Mouse (Mus musculus) lung, adult 2 months (tissue): ENCODE data around the gene Tifa. TPM values are rescaled to one million over a fixed set of nuclear protein-coding genes. Genes with fewer than 3 reads are reported as not detected.
A peak's percentile ranks its signal among the peaks of the same experiment; 100 is the strongest.

Source experiments
- DNase-seq: peaks from one replicate; pipeline ENCODE4 v3.0.0; 2022
- H3K4me1 ChIP-seq: fragments of 200-500 bp; 2 replicates; pipeline ENCODE4 v1.6.1; 2011; ENCODE audit warnings: low read length; ENCODE audit not compliant: control insufficient read depth, insufficient read depth
- H3K4me3 ChIP-seq: fragments of 200-500 bp; replicated peaks from 2 replicates; pipeline ENCODE3; 2011; ENCODE audit warnings: low read depth, mild to moderate bottlenecking, control low read depth, low read length; ENCODE audit errors: extremely low read depth
- CTCF ChIP-seq: fragments of 200-500 bp; IDR thresholded peaks from 2 replicates; pipeline ENCODE4 v1.5.1; 2011; ENCODE audit warnings: mild to moderate bottlenecking, low read length, control low read depth; ENCODE audit not compliant: insufficient read depth
- POLR2A ChIP-seq: fragments of 200-500 bp; IDR thresholded peaks from 2 replicates; pipeline ENCODE4 v1.6.1; 2011; ENCODE audit warnings: low read depth, mild to moderate bottlenecking, control low read depth, low read length, borderline replicate concordance; ENCODE audit errors: extremely low read depth
- WGBS: fragments of 180-500 bp; shearing (Covaris S2); methylation state at CpG from one replicate; pipeline ENCODE4 v1.1.7; 2018; 5-methylcytosine and 5-hydroxymethylcytosine counted together
- polyA plus RNA-seq: library from polyadenylated mRNA; depleted of rRNA; stranded (reverse); fragments of >200 nt; gene quantifications from 2 replicates; pipeline ENCODE4 v1.2.3, GENCODE M21; 2012

Tifa gene
- polyA plus RNA-seq, 1 experiment: 3.2 TPM

DNA sequence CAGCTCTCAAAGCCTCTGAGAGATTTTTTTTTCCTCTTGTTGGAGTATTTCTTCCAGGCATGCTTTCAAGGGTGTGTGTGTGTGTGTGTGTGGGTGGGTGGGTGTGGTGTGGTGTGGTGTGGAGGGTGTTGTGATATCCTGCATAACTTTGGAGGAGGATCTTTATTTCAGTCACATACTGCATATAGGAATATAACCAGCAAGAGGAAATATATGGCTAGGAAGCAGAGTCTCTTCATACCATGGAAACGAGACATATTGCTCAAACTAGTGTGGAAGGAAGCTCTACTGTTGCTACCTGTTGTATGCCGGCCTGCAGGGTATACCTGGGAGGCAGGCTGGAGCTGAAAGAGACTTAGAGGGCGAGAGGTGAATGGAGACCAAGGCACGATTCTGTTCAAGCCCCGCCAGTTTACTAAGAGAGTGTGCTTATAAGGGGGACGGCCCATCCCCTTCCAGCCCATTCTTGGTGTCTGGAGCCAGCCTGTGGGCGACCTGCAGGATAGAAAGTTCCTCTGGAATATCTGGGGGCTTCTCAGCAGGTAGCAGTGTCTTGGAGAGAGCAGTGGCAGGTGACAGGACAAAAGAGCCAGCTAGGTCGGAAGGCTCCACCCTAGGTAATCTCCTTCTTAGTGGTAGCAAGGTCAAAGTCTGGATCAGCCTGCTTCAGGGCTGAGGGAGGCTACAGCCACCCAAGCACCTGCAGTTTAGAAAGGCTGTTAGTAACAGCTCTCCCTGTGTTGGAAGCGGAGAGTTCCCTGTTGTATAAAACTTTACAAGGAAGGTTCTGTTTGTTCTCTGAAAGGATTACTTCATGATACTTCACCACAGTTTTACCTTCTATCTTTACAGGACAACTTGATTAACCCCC, 61.4 kb downstream of the Tifa start:
- 64% methylated on average over 9 of the region's 9 CpGs for WGBS
- DNase-seq: no peak
- Histone ChIP-seq H3K4me1 (no peaks in the 10 kb centered on the region), H3K4me3 (no peak overlapping the region)
- no peak for TF ChIP-seq CTCF
- no peak for TF ChIP-seq POLR2A

DNA sequence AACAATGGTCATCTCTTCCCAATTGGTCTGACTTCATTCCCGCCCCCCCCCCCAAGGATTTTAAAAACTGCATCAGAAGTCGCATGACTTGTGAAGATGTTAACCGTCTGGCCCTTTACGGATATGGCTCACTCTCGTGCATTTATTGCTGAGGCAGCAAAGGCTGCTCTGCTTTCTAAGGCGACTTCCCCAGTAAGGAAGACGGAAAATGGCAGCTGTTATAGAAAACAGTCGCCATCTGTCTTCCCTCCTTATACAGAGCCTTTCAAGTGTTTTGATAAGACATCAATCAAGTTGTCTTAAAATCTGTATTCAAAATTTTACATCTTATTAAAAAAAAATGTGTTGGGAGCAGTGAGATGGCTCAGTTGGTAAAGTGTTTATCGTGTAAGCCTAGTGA, 63.1 kb downstream of the Tifa start:
- H3K4me3 ChIP-seq: no peak overlapping the region
- H3K4me1 ChIP-seq: no peaks in the 10 kb centered on the region
- 78% methylated on average over 9 of the region's 9 CpGs for WGBS
- TF ChIP-seq POLR2A: no peak
- TF ChIP-seq CTCF: no peak
- DNase-seq: no peak

DNA sequence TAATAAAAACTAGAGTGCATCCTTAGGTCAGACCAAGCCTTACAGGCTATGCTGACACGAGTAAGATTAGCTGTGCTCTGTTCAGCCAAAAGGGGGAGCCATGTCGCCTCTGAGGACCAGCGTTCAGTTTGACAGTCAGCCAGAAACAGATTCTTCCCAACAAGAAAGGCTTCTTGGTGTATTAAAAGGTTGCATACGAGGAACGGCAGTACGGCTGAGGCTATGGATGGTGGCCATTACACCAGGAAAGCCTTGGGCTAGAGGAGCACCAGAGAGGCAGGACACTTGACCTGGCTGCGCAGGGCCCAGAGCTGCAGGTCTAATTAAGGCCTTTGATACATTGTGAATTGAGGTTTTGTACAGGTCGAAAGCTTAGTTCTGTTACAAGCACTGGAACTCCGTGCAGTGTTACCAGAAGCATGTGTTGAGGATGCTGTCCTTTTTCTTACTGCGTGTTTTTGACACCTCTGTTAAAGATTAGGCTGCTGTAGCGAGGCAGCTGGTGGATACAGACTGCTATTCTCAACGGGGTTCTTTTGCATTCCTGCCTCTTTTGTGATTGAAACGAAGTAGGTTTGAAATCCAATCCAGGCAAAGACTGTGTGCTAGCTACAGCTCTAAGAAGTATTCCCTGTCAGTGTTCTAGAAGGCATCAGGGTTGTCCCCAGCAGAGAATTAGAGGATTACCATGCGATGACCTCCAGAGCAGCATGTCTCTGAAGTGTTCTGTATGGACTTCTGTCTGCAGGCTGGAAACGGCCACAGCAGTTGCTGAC, 64.0 kb downstream of the Tifa start:
- Histone ChIP-seq H3K4me1 (no peaks in the 10 kb centered on the region), H3K4me3 (no peak overlapping the region)
- 31% methylated on average over 15 of the region's 15 CpGs for WGBS
- TF ChIP-seq POLR2A (no peak), CTCF (peak; percentile 95)
- DNase-seq: peak; percentile 67

DNA sequence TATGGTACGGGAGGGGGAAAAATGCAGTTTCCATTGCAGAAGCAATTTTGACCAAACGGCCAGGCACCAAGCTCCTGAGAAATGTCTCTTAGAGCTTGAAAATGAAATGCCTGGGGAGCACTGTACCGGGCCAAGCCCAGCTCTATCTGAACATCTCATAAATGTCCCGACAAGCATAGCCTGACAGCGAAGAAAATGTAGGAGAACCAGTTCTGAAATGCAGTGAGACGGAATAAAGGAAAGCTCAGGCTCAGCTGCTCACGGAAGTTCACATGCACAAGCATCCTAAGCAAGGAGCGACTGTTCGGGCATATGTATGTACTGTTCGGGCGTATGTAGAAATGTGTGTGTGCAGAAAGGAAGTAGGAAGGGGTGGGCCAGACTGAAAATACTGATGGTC, 71.7 kb downstream of the Tifa start:
- 81% methylated on average over 11 of the region's 11 CpGs for WGBS
- Histone ChIP-seq H3K4me1 (no peaks in the 10 kb centered on the region; the same call in 1 of the 2 replicates), H3K4me3 (no peak overlapping the region)
- no peak for DNase-seq
- TF ChIP-seq CTCF (no peak), POLR2A (no peak)

DNA sequence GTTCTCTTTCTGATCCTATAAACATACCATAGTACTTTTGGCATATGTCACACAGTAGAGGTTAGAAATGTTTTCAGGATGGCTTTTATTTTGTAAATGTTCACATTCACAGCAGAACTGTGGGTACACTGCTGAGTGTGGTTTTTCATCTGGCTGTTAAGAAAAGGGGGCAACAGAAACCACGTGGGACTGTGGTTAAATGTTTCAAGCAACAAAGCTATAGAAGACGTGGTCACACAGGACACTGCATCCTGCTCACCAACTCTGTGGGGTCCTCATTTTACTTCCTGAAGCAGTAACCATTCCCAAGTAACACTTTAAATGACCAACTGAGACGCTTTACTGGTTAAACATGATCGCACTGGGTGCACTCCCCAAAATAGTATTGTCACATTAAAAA, 72.9 kb downstream of the Tifa start:
- Histone ChIP-seq H3K4me3 (no peak overlapping the region), H3K4me1 (no peaks in the 10 kb centered on the region; the same call in 1 of the 2 replicates)
- WGBS: 71% methylated on average over 4 of the region's 4 CpGs
- DNase-seq: no peak
- TF ChIP-seq CTCF (no peak), POLR2A (no peak)

DNA sequence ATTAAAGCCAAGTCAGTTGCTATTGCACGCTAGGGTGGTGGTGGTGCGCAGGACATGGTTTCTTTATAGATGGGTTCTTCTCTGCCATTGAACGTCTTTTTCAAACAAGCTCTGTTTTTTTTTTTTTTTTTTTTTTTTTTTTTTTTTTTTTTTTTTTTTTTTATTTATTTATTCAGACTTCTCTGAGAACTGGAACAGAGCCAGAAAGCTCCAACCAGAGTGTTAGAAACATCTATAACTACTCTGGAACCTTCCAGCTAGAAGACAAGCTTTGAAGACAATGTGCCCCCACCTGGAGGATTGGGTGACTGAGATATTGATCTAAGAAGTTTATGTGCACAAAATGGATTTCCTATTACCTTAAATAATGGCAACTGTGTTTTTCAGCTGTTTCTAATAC, 74.0 kb downstream of the Tifa start:
- H3K4me3 ChIP-seq: no peak overlapping the region
- no peak for DNase-seq
- H3K4me1 ChIP-seq: no peaks in the 10 kb centered on the region; the same call in 1 of the 2 replicates

DNA sequence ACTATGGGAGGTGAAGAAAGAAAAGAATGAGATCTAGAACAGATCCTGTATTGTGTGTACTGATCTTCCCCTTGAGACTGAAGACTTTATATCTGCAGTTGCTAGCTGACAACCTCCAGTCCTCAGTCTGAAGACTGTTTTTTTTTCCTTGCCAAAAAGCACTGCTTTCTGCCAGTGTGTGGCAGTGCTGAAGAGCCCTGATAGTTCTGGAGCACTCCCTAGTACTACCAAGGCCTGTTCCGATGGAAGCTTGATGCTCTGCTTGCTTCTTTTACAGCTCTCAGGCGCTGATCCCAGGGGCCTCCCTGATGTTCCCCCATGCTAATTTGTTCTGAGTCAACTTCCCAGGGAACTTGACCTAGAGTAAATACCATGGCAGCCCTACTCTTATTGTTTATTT, 74.6 kb downstream of the Tifa start:
- Histone ChIP-seq H3K4me3 (no peak overlapping the region), H3K4me1 (no peaks in the 10 kb centered on the region; the same call in 1 of the 2 replicates)
- no peak for TF ChIP-seq POLR2A
- no peak for TF ChIP-seq CTCF
- 40% methylated on average over 2 of the region's 2 CpGs for whole genome bisulfite sequencing
- no peak for DNase-seq

More for the DNA sequence above, 74.0 kb downstream of the Tifa start:
- WGBS: 49% methylated on average over 3 of the region's 3 CpGs
- TF ChIP-seq POLR2A: no peak
- TF ChIP-seq CTCF: no peak

DNA sequence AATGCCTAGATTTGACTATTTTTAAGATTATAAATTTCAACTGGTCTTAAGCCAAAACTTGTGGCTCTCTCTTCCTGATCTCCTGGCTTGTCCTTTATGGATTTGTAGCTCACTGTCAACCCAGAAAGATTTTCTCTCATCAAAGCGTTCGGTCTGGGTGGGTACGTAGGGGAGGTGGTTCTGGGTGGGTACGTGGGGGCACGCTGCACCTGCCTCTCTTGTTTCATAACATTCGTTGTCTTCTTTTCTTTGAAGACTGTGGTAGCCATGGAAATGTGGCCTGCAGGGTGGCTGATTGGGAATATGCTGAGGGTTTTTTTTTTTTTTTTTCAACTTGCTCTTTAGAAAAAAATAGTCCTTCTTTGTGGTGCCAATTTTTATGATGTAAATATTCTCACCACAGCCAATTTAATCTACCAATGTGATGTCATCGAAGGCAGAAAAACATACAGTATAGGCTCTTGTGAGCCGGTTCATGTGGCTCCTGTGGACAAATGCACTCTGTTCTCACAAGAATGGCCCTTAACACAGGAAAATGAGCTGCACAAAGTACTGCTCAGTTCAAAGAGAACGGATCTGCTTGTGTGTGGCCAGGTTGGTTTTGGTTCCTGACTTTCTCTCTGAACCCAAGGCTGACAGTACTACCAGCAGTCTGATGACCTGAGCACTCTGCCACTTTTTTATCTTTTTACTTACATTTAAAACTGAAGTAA, 78.6 kb downstream of the Tifa start:
- TF ChIP-seq CTCF: no peak
- TF ChIP-seq POLR2A: no peak
- WGBS: 77% methylated on average over 9 of the region's 9 CpGs

DNA sequence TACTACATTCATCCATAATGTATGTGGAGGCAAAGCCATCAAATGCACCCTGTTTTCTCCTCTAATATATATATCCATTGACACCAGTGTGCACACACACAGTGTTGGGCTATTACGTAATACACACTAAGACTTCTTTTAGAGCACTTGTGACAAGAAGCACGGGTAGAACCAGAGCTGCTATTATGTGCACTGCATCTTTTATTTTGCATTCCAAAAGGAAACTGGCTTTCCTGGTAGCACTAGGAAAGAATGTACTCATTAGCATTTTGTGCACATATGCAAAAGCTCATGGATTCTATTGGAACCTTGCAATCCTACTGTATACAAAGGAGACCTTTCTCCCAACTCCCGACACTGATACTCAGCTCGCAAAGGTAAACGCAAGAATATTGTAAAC, 79.3 kb downstream of the Tifa start:
- WGBS: 75% methylated on average over 5 of the region's 5 CpGs
- H3K4me3 ChIP-seq: no peak overlapping the region
- H3K4me1 ChIP-seq: no peaks in the 10 kb centered on the region; the same call in 1 of the 2 replicates
- no peak for DNase-seq
- TF ChIP-seq CTCF: no peak
- no peak for TF ChIP-seq POLR2A

More for the DNA sequence above, 78.6 kb downstream of the Tifa start:
- no peaks in the 10 kb centered on the region; the same call in 1 of the 2 replicates for H3K4me1 ChIP-seq
- DNase-seq: no peak
- no peak overlapping the region for H3K4me3 ChIP-seq
